Mouse (Mus musculus) cortical plate, adult 2 months (tissue): ENCODE measurements around the gene Ppp1r3a. TPM values are rescaled to one million over a fixed set of nuclear protein-coding genes. Genes with fewer than 3 reads are reported as not detected.
"Not testable (repeated sequence)": the region's sequence is repeated elsewhere in the genome, so short reads cannot be mapped to it uniquely, and the experiment has no call there.

Experiments
- H3K27ac ChIP-seq: fragments of 200-500 bp; 2 replicates; pipeline ENCODE4 v1.5.1; 2012; ENCODE audit warnings: low read length, control low read depth, inconsistent platforms; ENCODE audit not compliant: insufficient read depth
- H3K4me1 ChIP-seq: fragments of 200-500 bp; 2 replicates; pipeline ENCODE4 v1.6.1; 2011; ENCODE audit warnings: low read length; ENCODE audit not compliant: control insufficient read depth, insufficient read depth
- H3K4me3 ChIP-seq: fragments of 200-500 bp; 2 replicates; pipeline ENCODE4 v1.5.1; 2011; ENCODE audit warnings: mild to moderate bottlenecking, low read length, control low read depth; ENCODE audit not compliant: insufficient read depth
- CTCF ChIP-seq: fragments of 200-500 bp; IDR thresholded peaks from 2 replicates; pipeline ENCODE4 v1.5.1; 2011; ENCODE audit warnings: mild to moderate bottlenecking, control low read depth, low read length; ENCODE audit not compliant: insufficient read depth; ENCODE audit errors: extremely low read depth
- POLR2A ChIP-seq: fragments of 200-500 bp; IDR thresholded peaks from 2 replicates; pipeline ENCODE4 v1.6.1; 2011; ENCODE audit warnings: mild to moderate bottlenecking, low read length, control low read depth; ENCODE audit not compliant: insufficient read depth; ENCODE audit errors: extremely low read depth
- polyA plus RNA-seq: library from polyadenylated mRNA; depleted of rRNA; stranded (reverse); fragments of >200 nt; gene quantifications from 2 replicates; pipeline ENCODE4 v1.2.3, GENCODE M21; 2012; rRNA removed

The Ppp1r3a gene
- polyA plus RNA-seq, 1 experiment: 0.02 TPM

GRCm38 (mm10) chr6:14720772-14721414 is 34.2 kb downstream of the Ppp1r3a start:
- no peak for TF ChIP-seq CTCF
- TF ChIP-seq POLR2A: no peak
- Histone ChIP-seq H3K4me1 (no peaks in the 10 kb centered on the region), H3K4me3 (no peak overlapping the region), H3K27ac (no peak overlapping the region)

GRCm38 (mm10) chr6:14720110-14720771 is 34.8 kb downstream of the Ppp1r3a start:
- Histone ChIP-seq H3K27ac (no peak overlapping the region), H3K4me3 (no peak overlapping the region), H3K4me1 (no peaks in the 10 kb centered on the region)
- TF ChIP-seq CTCF: no peak
- TF ChIP-seq POLR2A: no peak

DNA sequence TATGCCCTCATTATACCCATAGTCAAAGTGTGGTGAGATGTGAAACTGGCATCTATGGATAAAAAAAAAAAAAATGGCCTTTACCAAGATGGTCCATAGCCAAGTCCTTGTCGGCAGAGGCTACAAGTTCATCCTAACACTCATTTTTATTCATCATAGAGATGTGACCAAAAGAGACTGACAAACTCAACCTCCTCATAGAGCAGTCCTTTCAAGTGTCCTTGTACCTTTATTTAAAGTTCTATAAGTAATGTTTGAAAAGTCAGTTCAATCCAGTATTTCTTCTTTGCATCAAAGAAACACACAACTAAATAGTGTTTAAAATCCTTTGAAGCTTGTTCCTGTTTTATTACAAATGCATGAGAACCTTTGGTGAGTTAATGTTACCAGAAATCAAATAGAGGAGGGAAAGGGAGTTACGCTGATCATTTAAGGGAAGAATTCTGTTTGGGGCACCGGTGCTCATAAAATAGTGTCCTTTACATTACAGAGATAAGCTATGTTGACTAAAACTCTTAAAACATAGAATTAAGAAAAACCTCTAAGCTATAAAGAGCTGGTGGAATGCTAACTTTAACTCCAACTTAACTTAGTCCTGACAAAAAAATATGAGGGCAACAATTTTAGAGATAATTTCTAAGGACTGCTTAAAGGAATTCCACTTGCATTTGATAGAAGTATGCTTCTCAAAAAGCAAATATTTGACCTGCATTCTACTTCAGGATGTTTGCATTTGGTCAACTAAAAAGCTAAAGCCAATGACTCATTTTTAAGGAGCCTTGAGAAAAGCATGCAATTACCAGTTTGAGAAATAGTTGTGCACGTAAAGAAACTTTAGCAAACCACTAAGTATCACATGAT is 39.7 kb downstream of the Ppp1r3a start:
- no peak overlapping the region for H3K27ac ChIP-seq
- TF ChIP-seq CTCF (no peak), POLR2A (no peak)
- H3K4me1 ChIP-seq: no peaks in the 10 kb centered on the region

DNA sequence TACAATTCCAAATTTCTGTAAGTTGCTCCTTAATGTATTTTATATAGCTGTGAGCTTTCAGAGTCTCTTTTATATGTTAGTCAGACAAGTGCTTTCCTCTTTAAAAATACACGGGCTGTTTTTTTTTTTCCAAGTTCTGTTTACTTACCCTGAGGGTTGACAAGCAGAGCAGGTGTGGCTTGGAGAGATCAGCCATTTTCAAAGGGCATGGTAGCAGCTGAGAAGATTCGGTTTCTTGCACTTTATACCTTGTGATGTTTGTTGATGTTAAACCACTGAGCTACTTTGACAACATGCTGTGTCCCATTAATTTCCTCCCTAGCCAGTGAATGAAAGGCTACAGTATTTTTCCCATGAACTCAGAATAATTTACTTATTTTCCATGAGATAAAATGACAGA is 42.9 kb downstream of the Ppp1r3a start:
- H3K4me1 ChIP-seq: no peaks in the 10 kb centered on the region
- TF ChIP-seq CTCF (no peak), POLR2A (no peak)
- no peak overlapping the region for H3K27ac ChIP-seq
- no peak overlapping the region for H3K4me3 ChIP-seq

More for the DNA sequence above, 39.7 kb downstream of the Ppp1r3a start:
- no peak overlapping the region for H3K4me3 ChIP-seq

DNA sequence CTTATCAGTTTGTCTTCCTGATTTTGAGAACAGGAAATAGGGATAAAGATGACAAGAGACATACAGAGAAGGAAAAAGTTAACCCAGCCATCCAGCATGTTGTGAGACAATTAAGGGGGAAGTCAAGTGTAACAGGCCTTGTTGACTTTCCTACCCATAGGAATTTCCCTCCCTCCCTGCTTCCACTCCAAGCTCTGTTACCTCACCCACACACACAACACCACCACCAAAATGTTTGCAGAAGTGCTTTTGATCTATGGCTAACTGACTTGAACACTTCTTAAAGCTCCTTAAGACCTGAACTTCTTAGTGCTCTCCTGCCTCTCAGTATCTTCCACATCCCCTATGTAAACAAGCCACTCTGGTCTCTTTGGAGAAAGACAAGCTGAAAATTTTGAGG is 55.0 kb downstream of the Ppp1r3a start:
- TF ChIP-seq CTCF (no peak), POLR2A (no peak)
- Histone ChIP-seq H3K27ac (no peak overlapping the region), H3K4me1 (no peaks in the 10 kb centered on the region)

GRCm38 (mm10) chr6:14679231-14679887 is 75.7 kb downstream of the Ppp1r3a start:
- not testable (repeated sequence) for H3K4me1 ChIP-seq, H3K4me3 ChIP-seq, H3K27ac ChIP-seq

More for the DNA sequence above, 55.0 kb downstream of the Ppp1r3a start:
- H3K4me3 ChIP-seq: no peak overlapping the region

- not testable (repeated sequence) for H3K4me1 ChIP-seq, H3K27ac ChIP-seq, H3K4me3 ChIP-seq
Observed at GRCm38 (mm10) chr6:14668966-14669365, 86.1 kb downstream of the Ppp1r3a start.

DNA sequence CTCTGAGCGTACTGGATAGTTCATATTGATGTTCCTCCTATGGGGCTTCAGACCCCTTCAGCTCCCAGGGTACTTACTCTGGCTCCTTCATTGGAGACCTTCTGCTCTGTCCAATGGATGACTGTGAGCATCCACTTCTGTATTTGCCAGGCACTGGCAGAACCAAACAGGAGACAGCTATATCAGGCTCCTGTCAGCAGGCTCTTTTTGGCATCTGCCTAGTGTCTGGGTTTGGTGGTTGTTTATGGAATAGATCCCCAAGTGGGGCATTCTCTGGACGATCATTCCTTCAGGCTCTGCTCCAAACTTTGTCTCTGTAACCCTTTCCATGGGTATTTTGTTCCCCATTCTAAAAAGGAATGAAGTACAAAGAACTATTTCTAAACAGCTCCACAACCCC is 87.4 kb downstream of the Ppp1r3a start:
- H3K4me1 ChIP-seq, H3K4me3 ChIP-seq, H3K27ac ChIP-seq: not testable (repeated sequence)

Other genes starting within 250 kb of the Ppp1r3a start
- gene Foxp2, start 146.1 kb upstream of the Ppp1r3a start, polyA plus RNA-seq: 5.6 and 8.3 TPM in 2 replicates